Mouse (Mus musculus) C2C12 (cell line): Measurements from ENCODE around the gene Cbx7. TPM values are rescaled to one million over a fixed set of nuclear protein-coding genes. Genes with fewer than 3 reads are reported as not detected.

Experiments
- H3K27me3 ChIP-seq: one replicate; pipeline ENCODE4 v1.6.1; 2011; ENCODE audit not compliant: control insufficient read depth, insufficient read depth, insufficient read length
- H3K36me3 ChIP-seq: one replicate; pipeline ENCODE4 v1.6.1; 2011; ENCODE audit not compliant: control insufficient read depth, insufficient read depth
- H3K4me3 ChIP-seq: one replicate; pipeline ENCODE4 v1.5.1; 2011; ENCODE audit warnings: mild to moderate bottlenecking, control low read depth; ENCODE audit not compliant: poor library complexity, insufficient read depth, severe bottlenecking
- H3K79me2 ChIP-seq: one replicate; pipeline ENCODE4 v1.6.1; 2011; ENCODE audit not compliant: control insufficient read depth, insufficient read depth
- H3K79me3 ChIP-seq: one replicate; pipeline ENCODE4 v1.6.1; 2011; ENCODE audit warnings: low read depth, control low read depth
- H3ac ChIP-seq: one replicate; pipeline ENCODE3; 2011; ENCODE audit warnings: low read depth; ENCODE audit not compliant: control insufficient read depth, insufficient read length
- CEBPB ChIP-seq: IDR thresholded peaks from one replicate; pipeline ENCODE4 v1.6.1; 2011; ENCODE audit warnings: low read depth, mild to moderate bottlenecking, control low read depth, moderate library complexity
- CTCF ChIP-seq: IDR thresholded peaks from one replicate; pipeline ENCODE4 v1.5.1; 2011; ENCODE audit not compliant: control insufficient read depth, insufficient read depth, insufficient read length
- FOSL1 ChIP-seq: IDR thresholded peaks from one replicate; pipeline ENCODE4 v1.8.0; 2011; ENCODE audit warnings: mild to moderate bottlenecking, low read length; ENCODE audit not compliant: poor library complexity, insufficient read depth, severe bottlenecking
- MAX ChIP-seq: IDR thresholded peaks from one replicate; pipeline ENCODE4 v1.6.1; 2011; ENCODE audit warnings: mild to moderate bottlenecking, control low read depth
- MYOD1 ChIP-seq: IDR thresholded peaks from one replicate; pipeline ENCODE4 v1.6.1; 2011; ENCODE audit warnings: low read depth; ENCODE audit not compliant: control insufficient read depth, insufficient read length
- MYOG ChIP-seq: IDR thresholded peaks from one replicate; pipeline ENCODE4 v1.6.1; 2011; ENCODE audit not compliant: control insufficient read depth, insufficient read length; ENCODE audit errors: extremely low read depth
- USF1 ChIP-seq: IDR thresholded peaks from one replicate; pipeline ENCODE4 v1.6.1; 2011; ENCODE audit warnings: low read depth, mild to moderate bottlenecking, control low read depth, moderate library complexity
- polyA plus RNA-seq: library from polyadenylated mRNA; unstranded; fragments of >200 nt; fragmentation: generic; extraction: Trizol; gene quantifications from one replicate; pipeline ENCODE4 v1.2.1, GENCODE M21; 2012; ENCODE audit warnings: missing spikeins

The Cbx7 gene
- polyA plus RNA-seq, 1 experiment, result 5.9 TPM

DNA sequence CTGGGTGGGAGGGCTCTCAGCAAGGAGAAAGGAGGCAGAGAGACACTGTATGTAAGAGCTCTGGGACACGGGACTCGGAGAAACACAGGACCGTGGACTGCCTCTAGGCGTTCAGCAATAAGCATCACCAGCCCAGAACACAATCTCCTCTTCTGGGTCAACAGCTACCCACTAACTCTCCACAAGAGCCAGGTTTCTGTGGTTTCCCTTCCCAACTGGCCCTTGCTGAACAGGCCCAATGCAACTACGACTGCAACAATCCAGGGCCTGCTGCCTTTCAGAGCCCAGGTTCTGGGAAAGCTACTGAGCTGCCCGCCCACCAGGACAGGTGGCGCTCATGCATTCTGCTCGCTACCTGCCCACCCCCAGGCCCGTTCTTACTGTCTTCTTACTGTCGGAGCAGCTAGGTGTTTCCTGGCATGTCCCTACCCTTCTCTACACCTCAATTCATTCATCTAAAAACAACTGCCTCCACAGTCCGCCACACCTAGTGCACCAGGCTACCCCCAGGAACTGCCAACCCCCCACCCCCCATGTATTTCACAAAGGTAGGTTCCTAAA is 44.0 kb downstream of the Cbx7 start:
- Histone ChIP-seq H3ac (no peak overlapping the region), H3K4me3 (peak overlapping the region; percentile 36), H3K79me3 (no peaks in the 10 kb centered on the region), H3K36me3 (no peaks in the 10 kb centered on the region), H3K79me2 (no peaks in the 10 kb centered on the region), H3K27me3 (no peaks in the 10 kb centered on the region)
- TF ChIP-seq USF1, result no peak
- no peak for TF ChIP-seq MYOG
- TF ChIP-seq CTCF, result no peak
- no peak for TF ChIP-seq FOSL1

DNA sequence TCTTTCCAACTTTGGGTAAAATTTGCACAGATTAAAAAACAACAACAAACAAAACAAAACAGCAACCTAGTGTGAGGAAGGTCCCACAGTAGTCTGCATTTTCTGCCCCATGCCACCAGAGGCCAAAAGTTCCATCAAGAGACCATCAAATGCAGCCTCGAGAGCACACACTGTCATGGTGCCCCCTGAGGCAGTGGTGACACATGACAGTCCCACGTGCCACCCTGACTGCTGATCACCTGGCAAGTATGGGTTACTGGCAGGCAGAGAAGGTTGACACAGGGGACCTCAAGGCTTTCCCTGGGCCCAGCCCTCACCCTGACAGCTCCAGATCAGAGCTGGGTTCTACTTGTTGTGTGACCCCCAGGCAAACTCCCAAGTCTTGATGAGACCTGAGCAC is 51.1 kb downstream of the Cbx7 start:
- H3K27me3 ChIP-seq, result no peaks in the 10 kb centered on the region
- no peak for TF ChIP-seq MYOD1
- TF ChIP-seq CTCF, result no peak
- TF ChIP-seq CEBPB, result no peak
- no peak for TF ChIP-seq FOSL1
- TF ChIP-seq MYOG, result no peak
- no peak for TF ChIP-seq USF1
- TF ChIP-seq MAX, result no peak
- H3K36me3 ChIP-seq, result no peaks in the 10 kb centered on the region
- no peaks in the 10 kb centered on the region for H3K79me3 ChIP-seq
- no peak overlapping the region for H3K4me3 ChIP-seq
- H3ac ChIP-seq, result no peak overlapping the region
- H3K79me2 ChIP-seq, result no peaks in the 10 kb centered on the region

DNA sequence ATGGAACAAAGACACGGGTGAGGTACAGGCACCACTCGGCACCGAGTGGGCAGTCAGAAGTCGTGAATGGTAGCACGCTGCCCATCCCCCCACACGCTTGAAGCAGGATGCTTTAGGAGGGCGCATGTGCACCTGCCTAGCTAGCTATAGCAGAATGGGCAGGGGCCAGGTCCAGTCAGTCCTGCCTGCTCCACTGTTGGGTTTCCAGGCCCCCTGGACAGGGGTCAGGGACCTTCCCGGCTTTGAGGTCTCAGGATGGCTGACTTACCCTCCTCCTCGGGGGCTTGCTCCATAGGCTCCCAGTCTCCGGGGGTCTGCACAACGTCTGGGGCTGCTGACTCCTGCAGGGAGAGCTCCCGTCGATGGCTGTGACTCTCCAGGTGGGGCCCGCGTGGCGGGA is 52.4 kb downstream of the Cbx7 start:
- no peaks in the 10 kb centered on the region for H3K36me3 ChIP-seq
- H3K4me3 ChIP-seq, result no peak overlapping the region
- H3K27me3 ChIP-seq, result no peaks in the 10 kb centered on the region
- no peak overlapping the region for H3ac ChIP-seq
- no peaks in the 10 kb centered on the region for H3K79me3 ChIP-seq
- TF ChIP-seq USF1 (no peak), CTCF (no peak), MYOG (no peak), MYOD1 (no peak), CEBPB (no peak), FOSL1 (no peak), MAX (no peak)
- no peaks in the 10 kb centered on the region for H3K79me2 ChIP-seq

DNA sequence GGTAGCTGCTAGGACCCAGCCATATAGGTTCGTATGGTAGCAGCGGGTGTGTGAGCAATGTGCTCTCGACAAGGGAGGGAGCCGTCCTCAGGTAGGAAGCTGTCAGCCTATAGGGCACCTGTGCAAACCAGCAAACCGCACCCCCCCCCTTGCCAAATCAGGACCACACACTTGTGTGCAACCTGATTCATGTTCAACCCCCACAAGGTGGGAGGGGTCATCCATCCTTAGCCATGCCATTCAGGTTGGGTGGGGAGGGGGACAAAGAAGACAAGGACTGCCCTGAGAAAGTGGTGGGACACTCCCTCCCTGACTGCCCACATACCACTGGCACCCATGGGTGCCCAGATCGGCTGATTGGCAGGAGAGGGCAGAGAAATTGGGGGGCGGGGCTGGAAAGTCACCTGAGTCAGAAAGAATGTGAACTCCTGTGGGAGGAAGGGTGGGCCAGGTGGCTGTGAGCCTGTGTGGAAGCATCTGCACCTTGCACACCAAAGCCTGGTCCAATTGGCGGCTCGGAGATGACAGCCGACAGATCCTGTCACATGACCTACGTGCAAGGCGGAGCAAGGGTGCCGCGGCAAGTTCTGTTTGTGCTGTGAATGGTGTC is 53.7 kb downstream of the Cbx7 start:
- TF ChIP-seq FOSL1 (no peak), MAX (no peak), CEBPB (no peak), CTCF (no peak), MYOG (no peak), MYOD1 (no peak), USF1 (no peak)
- H3K27me3 ChIP-seq, result no peaks in the 10 kb centered on the region

DNA sequence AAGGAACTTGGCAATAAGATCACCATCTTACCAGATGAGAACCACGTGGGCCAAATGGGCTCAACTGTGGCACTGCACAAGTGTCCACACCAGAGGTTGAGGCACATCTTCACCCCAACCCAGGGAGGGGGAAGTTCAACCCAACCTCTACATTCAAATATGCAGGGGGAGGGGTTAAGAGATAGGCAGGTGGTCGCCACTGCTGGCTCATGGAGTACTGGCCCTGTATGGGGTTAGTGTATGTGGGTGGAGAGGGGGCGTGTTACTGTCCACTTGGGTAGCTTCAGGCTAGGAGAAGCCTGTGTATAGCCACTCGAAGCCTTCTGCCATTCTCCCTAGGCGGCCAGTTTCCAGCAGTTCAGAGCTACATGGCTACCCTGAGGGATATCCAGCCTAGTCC is 54.8 kb downstream of the Cbx7 start:
- Histone ChIP-seq H3K27me3 (no peaks in the 10 kb centered on the region), H3K36me3 (no peaks in the 10 kb centered on the region), H3ac (no peak overlapping the region), H3K79me2 (no peaks in the 10 kb centered on the region), H3K4me3 (no peak overlapping the region), H3K79me3 (no peaks in the 10 kb centered on the region)
- TF ChIP-seq CEBPB (no peak), MYOD1 (no peak), USF1 (no peak), CTCF (no peak), FOSL1 (no peak), MYOG (no peak), MAX (no peak)

More for the DNA sequence above, 53.7 kb downstream of the Cbx7 start:
- H3K79me3 ChIP-seq, result no peaks in the 10 kb centered on the region
- no peaks in the 10 kb centered on the region for H3K36me3 ChIP-seq
- no peak overlapping the region for H3ac ChIP-seq
- no peaks in the 10 kb centered on the region for H3K79me2 ChIP-seq
- H3K4me3 ChIP-seq, result no peak overlapping the region

DNA sequence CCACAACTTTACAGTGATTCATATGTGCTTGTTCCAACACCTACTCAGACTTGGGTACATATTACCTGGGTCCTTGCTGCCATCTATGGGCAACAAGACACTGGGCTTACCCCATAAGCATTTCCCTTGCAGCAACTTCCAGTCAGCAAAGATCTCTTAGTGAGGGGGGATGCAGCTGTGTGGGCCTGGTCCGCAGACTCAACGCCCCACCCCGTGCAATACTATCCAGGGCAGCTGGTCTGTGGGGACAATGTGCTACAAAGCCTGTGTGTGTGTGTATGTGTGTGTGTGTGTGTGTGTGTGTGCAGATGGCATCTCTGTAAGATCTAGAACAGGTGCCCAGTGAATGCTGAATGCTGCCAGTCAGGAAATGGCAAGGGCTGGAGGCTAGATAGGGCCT is 56.6 kb downstream of the Cbx7 start:
- Histone ChIP-seq H3K4me3 (no peak overlapping the region), H3ac (no peak overlapping the region), H3K27me3 (no peaks in the 10 kb centered on the region), H3K79me2 (no peaks in the 10 kb centered on the region), H3K36me3 (peaks cover 9% of the 10 kb centered on the region), H3K79me3 (no peaks in the 10 kb centered on the region)
- TF ChIP-seq MAX (no peak), MYOG (no peak), FOSL1 (no peak), USF1 (no peak), MYOD1 (no peak), CTCF (no peak), CEBPB (no peak)
